8 mouse cellular contexts compared by ENCODE assay signal in genomic region chr7:27590566-27591213, GRCm38 (mm10). TPM values are rescaled to one million over a fixed set of nuclear protein-coding genes. Genes with fewer than 3 reads are reported as not detected.
A peak's percentile ranks its signal among the peaks of the same experiment; 100 is the strongest.
DNase-seq lines count a peak whose midpoint lies in the region; ATAC-seq and TF ChIP-seq lines count a peak whose summit lies in the region.

No protein-coding gene starts in this region.

- WGBS in heart, embryonic 10.5 days: 62% methylated on average over 4 of the region's 4 CpGs
- WGBS in forebrain, embryonic 13.5 days: 65% methylated on average over 4 of the region's 4 CpGs
- WGBS in liver, embryonic 14.5 days (ENCODE audit: insufficient replicate concordance): 51% methylated on average over 4 of the region's 4 CpGs

- no peaks in the 10 kb centered on the region for H3K9me3 ChIP-seq in heart, embryonic 10.5 days
- no peaks in the 10 kb centered on the region for H3K9me3 ChIP-seq in forebrain, embryonic 13.5 days (replicated peaks)
- no peaks in the 10 kb centered on the region for H3K9me3 ChIP-seq in liver, embryonic 14.5 days (ENCODE audit: control insufficient read depth, low read length)

- H3K9ac ChIP-seq in forebrain, embryonic 13.5 days: peak overlapping the region; percentile 56
- H3K9ac ChIP-seq in liver, embryonic 14.5 days (replicated peaks): peak overlapping the region; percentile 85

- peak overlapping the region; percentile 80 for H3K4me2 ChIP-seq in forebrain, embryonic 13.5 days
- peak overlapping the region; percentile 75 for H3K4me2 ChIP-seq in liver, embryonic 14.5 days (ENCODE audit: low read depth)

- no peak for TF ChIP-seq EP300 in liver, embryonic 14.5 days (IDR thresholded peaks at IDR 0.05; ENCODE audit: low read depth)

- peak overlapping the region; percentile 98 for H3K27ac ChIP-seq in heart, embryonic 10.5 days
- peak overlapping the region; percentile 98 for H3K27ac ChIP-seq in forebrain, embryonic 13.5 days
- peak overlapping the region; percentile 94 for H3K27ac ChIP-seq in liver, embryonic 14.5 days

- TF ChIP-seq CTCF in liver, embryonic 14.5 days (IDR thresholded peaks at IDR 0.05; ENCODE audit: low read depth): peak; percentile 44

- ATAC-seq in forebrain, embryonic 13.5 days: 0 out of 2 replicates have a peak, but pooled peaks have one; percentile 1
- no peak for ATAC-seq in liver, embryonic 14.5 days (ENCODE audit: insufficient read depth)

- peaks cover 12% of the 10 kb centered on the region; the same call in 1 of the 2 replicates for H3K36me3 ChIP-seq in heart, embryonic 10.5 days
- 0 out of 2 replicates have a peak, but pooled peaks cover 3% of the 10 kb centered on the region for H3K36me3 ChIP-seq in forebrain, embryonic 13.5 days (ENCODE audit: poor library complexity, severe bottlenecking)
- H3K36me3 ChIP-seq in liver, embryonic 14.5 days (replicated peaks; ENCODE audit: control insufficient read depth, insufficient read depth, low read depth): peaks cover 4% of the 10 kb centered on the region; the same call in 1 of the 2 replicates

- peaks cover 32% of the 10 kb centered on the region for H3K4me1 ChIP-seq in heart, embryonic 10.5 days
- H3K4me1 ChIP-seq in forebrain, embryonic 13.5 days: peaks cover 17% of the 10 kb centered on the region
- peaks cover 29 to 30% of the 10 kb centered on the region in 2 experiments for H3K4me1 ChIP-seq in liver, embryonic 14.5 days (replicated peaks; ENCODE audit: control insufficient read depth in 2 of 2, insufficient read depth in 2 of 2, low read length in 1 of 2)

- H3K4me3 ChIP-seq in heart, embryonic 10.5 days: peak overlapping the region; percentile 93
- peak overlapping the region; percentile 74 for H3K4me3 ChIP-seq in forebrain, embryonic 13.5 days
- H3K4me3 ChIP-seq in liver, embryonic 14.5 days (ENCODE audit: insufficient read depth in 1 of 2, low read depth in 2 of 2, low read length in 2 of 2): peak overlapping the region; percentile 77 to 89

- no peak for DNase-seq in heart, embryonic 10.5 days (ENCODE audit: low spot score)
- DNase-seq in heart, postnatal 25 days (ENCODE audit: low spot score): no peak
- peak; percentile 56 for DNase-seq in CD4-positive, CD25-positive, alpha-beta regulatory T cell, adult 2 months (ENCODE audit: low read depth, low spot score)
- DNase-seq in liver, embryonic 14.5 days (ENCODE audit: low read depth in 3 of 3, low spot score in 3 of 3): no peak
- no peak for DNase-seq in adrenal gland, postnatal 36 days
- DNase-seq in adrenal gland, adult 18-20 months (ENCODE audit: low spot score in 2 of 2): no peak
- DNase-seq in adrenal gland, postnatal 10 days: no peak

- no peaks in the 10 kb centered on the region for H3K27me3 ChIP-seq in heart, embryonic 10.5 days (ENCODE audit: insufficient read depth, poor library complexity, severe bottlenecking)
- no peaks in the 10 kb centered on the region for H3K27me3 ChIP-seq in forebrain, embryonic 13.5 days
- no peaks in the 10 kb centered on the region for H3K27me3 ChIP-seq in liver, embryonic 14.5 days (ENCODE audit: control insufficient read depth, insufficient read depth, low read length)

- intact Hi-C loops in heart, postnatal 25 days (cut with DNase I): no loop called here

RNA-seq across cellular contexts. Expression of gene Akt2, which starts 0.7 kb away (rescaled TPM):
- 94.8 and 106 TPM in 2 replicates for polyA plus RNA-seq in heart, embryonic 10.5 days (2016; fragmentation: Nextera tagmentation; extraction: Ambion mirVana)
- 100 to 1,000 TPM; 166 to 177 TPM for total RNA-seq in heart, postnatal 25 days (2021)
- polyA plus RNA-seq in forebrain, embryonic 13.5 days (2015; fragmentation: Nextera tagmentation; extraction: Ambion mirVana): 75.2 and 82.2 TPM in 2 replicates
- 21.5 and 23.2 TPM in 2 replicates for polyA plus RNA-seq in liver, embryonic 14.5 days (2012; rRNA removed)
- 21.5 and 23.8 TPM in 2 replicates for polyA plus RNA-seq in liver, embryonic 14.5 days (2014; fragmentation: Nextera tagmentation; extraction: Ambion mirVana)
- total RNA-seq in adrenal gland, postnatal 36 days (2021): 100 to 1,000 TPM; 201 to 243 TPM
- 100 to 1,000 TPM; 209 to 250 TPM for total RNA-seq in adrenal gland, adult 18-20 months (2021)
- 100 to 1,000 TPM; 237 to 317 TPM for total RNA-seq in adrenal gland, postnatal 10 days (2021)

RNA-seq across cellular contexts. Expression of gene 2310022A10Rik, which starts 37.7 kb away (rescaled TPM):
- polyA plus RNA-seq in heart, embryonic 10.5 days (2016; fragmentation: Nextera tagmentation; extraction: Ambion mirVana): 36.3 and 37.4 TPM in 2 replicates
- 10 to 100 TPM; 64.6 to 71.9 TPM for total RNA-seq in heart, postnatal 25 days (2021)
- 35.1 and 36.5 TPM in 2 replicates for polyA plus RNA-seq in forebrain, embryonic 13.5 days (2015; fragmentation: Nextera tagmentation; extraction: Ambion mirVana)
- polyA plus RNA-seq in liver, embryonic 14.5 days (2012; rRNA removed): 13.8 and 14.9 TPM in 2 replicates
- 12.7 and 14.6 TPM in 2 replicates for polyA plus RNA-seq in liver, embryonic 14.5 days (2014; fragmentation: Nextera tagmentation; extraction: Ambion mirVana)
- 10 to 100 TPM; 15.0 to 15.8 TPM for total RNA-seq in adrenal gland, postnatal 36 days (2021)
- total RNA-seq in adrenal gland, adult 18-20 months (2021): 10 to 100 TPM; 13.5 to 18.9 TPM
- total RNA-seq in adrenal gland, postnatal 10 days (2021): 10 to 100 TPM; 14.7 to 25.1 TPM

RNA-seq across cellular contexts. Expression of gene Pld3, which starts 37.7 kb away (rescaled TPM):
- polyA plus RNA-seq in heart, embryonic 10.5 days (2016; fragmentation: Nextera tagmentation; extraction: Ambion mirVana): 54.1 and 55.6 TPM in 2 replicates
- total RNA-seq in heart, postnatal 25 days (2021): 10 to 100 TPM; 23.3 to 27.1 TPM
- 68.2 and 72.8 TPM in 2 replicates for polyA plus RNA-seq in forebrain, embryonic 13.5 days (2015; fragmentation: Nextera tagmentation; extraction: Ambion mirVana)
- polyA plus RNA-seq in liver, embryonic 14.5 days (2012; rRNA removed): 48.9 and 55.9 TPM in 2 replicates
- 55.0 TPM in 2 replicates for polyA plus RNA-seq in liver, embryonic 14.5 days (2014; fragmentation: Nextera tagmentation; extraction: Ambion mirVana)
- total RNA-seq in adrenal gland, postnatal 36 days (2021): 100 to 1,000 TPM; 106 to 146 TPM
- total RNA-seq in adrenal gland, adult 18-20 months (2021): 100 to 1,000 TPM; 123 to 147 TPM
- 10 to 100 TPM; 84.0 to 86.6 TPM for total RNA-seq in adrenal gland, postnatal 10 days (2021)
